Mouse (Mus musculus) stomach, postnatal 0 days (tissue): ENCODE data around the gene Rock2.

Experiments used
- CTCF ChIP-seq: IDR thresholded peaks from 2 replicates; pipeline ENCODE4 v1.5.1; 2016; ENCODE audit warnings: antibody characterized with exemption, low read depth, mild to moderate bottlenecking, moderate library complexity
- EP300 ChIP-seq: optimal IDR thresholded peaks from 2 replicates; pipeline ENCODE3; 2016; ENCODE audit warnings: antibody characterized with exemption

GRCm38 (mm10) chr12:16927889-16928288 lies 33.2 kb downstream of the Rock2 start:
- TF ChIP-seq CTCF (no peak), EP300 (no peak)
